Mouse (Mus musculus): ENCODE measurements around the gene Gm4131.

DNA sequence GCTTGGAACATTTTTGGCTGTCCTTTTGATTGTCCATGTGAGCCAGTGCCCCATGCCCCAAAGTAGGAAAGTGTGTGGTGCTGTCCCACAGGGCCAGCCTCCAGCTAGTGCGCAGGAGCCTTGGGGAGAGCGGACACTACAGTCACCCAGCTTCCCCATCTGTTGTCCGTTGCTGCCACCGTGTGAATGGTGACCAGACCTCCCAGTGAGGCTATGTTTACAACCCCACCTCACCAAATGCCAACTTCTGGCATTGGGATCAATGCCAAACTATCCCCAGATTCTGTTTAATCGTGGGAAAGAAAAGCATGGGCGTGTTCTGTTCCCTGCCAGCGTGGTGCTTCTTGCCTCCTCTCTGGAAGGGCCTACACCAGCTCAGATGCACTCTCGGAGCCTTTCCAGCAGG, 41.1 kb upstream of the Gm4131 start:
- TF ChIP-seq GATA1 (IDR thresholded peaks at IDR 0.05; ENCODE audit: borderline replicate concordance, low read length): no peak
- TF ChIP-seq FLI1 (IDR thresholded peaks at IDR 0.05; ENCODE audit: low read length): no peak
